Mouse (Mus musculus) stomach, embryonic 15.5 days (tissue): ENCODE data around the gene Jmjd6. TPM values are rescaled to one million over a fixed set of nuclear protein-coding genes. Genes with fewer than 3 reads are reported as not detected.
"Not testable (repeated sequence)": the region's sequence is repeated elsewhere in the genome, so short reads cannot be mapped to it uniquely, and the experiment has no call there.

Source experiments
- ATAC-seq: fragments of 200-750 bp; cut with Nextera tagmentation; 2 replicates; pipeline ENCODE4 v1.8.0; 2017; ENCODE audit warnings: low read depth, moderate number of reproducible peaks, moderate TSS enrichment; ENCODE audit not compliant: insufficient read depth, low FRiP score
- H3K27ac ChIP-seq: fragments of 300-500 bp; sonication (generic); 2 replicates; pipeline ENCODE4 v1.5.1; 2015; ENCODE audit warnings: mild to moderate bottlenecking, inconsistent platforms
- H3K27me3 ChIP-seq: fragments of 300-500 bp; sonication (generic); replicated peaks from 2 replicates; pipeline ENCODE4 v1.6.1; 2015; ENCODE audit warnings: inconsistent platforms
- H3K36me3 ChIP-seq: fragments of 300-500 bp; sonication (generic); 2 replicates; pipeline ENCODE4 v1.6.1; 2015; ENCODE audit warnings: inconsistent platforms
- H3K4me1 ChIP-seq: fragments of 300-500 bp; sonication (generic); 2 replicates; pipeline ENCODE4 v1.6.1; 2015; ENCODE audit warnings: inconsistent platforms
- H3K4me2 ChIP-seq: fragments of 300-500 bp; sonication (generic); 2 replicates; pipeline ENCODE4 v1.6.1; 2015; ENCODE audit warnings: mild to moderate bottlenecking, inconsistent platforms
- H3K4me3 ChIP-seq: fragments of 300-500 bp; sonication (generic); replicated peaks from 2 replicates; pipeline ENCODE4 v1.5.1; 2015; ENCODE audit warnings: inconsistent platforms
- H3K9ac ChIP-seq: fragments of 300-500 bp; sonication (generic); 2 replicates; pipeline ENCODE4 v1.6.1; 2015; ENCODE audit warnings: inconsistent platforms
- H3K9me3 ChIP-seq: fragments of 300-500 bp; sonication (generic); 2 replicates; pipeline ENCODE4 v1.6.1; 2016; ENCODE audit warnings: inconsistent platforms
- WGBS: fragments of 180-500 bp; shearing (Covaris S2); methylation state at CpG from one replicate; pipeline ENCODE4 v1.1.7; 2015; 5-methylcytosine and 5-hydroxymethylcytosine counted together
- polyA plus RNA-seq: library from polyadenylated mRNA; unstranded; fragments of >200 nt; fragmentation: Nextera tagmentation; extraction: Ambion mirVana; gene quantifications from 2 replicates; pipeline ENCODE4 v1.2.1, GENCODE M21; 2015

Jmjd6 gene
- polyA plus RNA-seq, 1 experiment from 2014 or later: 76.3 TPM

DNA sequence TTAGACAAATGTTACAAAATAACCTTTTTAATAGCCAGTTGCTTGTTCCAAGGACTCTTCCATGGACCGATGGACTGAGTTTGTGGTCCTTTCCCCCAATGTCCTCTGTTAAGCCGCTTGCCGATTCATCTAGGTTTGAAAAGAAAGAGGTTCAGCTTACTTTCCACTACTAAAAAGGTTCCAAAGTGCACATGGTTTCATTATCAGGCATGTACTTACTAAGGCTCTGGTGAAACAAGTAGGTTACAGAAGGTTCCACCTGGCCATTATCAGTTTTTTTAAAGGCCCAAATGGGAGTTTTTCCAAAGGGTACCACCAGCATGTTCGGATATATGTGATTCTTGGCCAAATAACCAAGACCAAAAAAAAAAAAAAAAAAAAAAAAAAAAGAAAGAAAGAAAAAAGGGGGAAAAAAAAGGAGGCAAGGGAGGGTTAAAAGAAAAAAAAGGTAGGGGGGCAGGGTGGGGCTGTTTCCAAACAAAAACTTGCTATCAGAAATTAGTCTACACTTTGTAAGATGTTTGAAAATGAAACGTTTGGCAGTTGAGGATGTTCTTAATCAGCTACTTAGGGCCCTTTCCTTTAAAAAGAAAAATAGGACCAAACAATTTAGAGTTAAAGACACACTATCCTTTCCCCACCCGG is 7.7 kb upstream of the Jmjd6 start:
- no peaks in the 10 kb centered on the region for H3K27me3 ChIP-seq
- WGBS: 23% methylated on average over 6 of the region's 6 CpGs
- peaks cover 14% of the 10 kb centered on the region; the same call in 1 of the 2 replicates for H3K36me3 ChIP-seq
- H3K4me3 ChIP-seq: peak overlapping the region; percentile 92
- H3K27ac ChIP-seq: peak overlapping the region; percentile 28; the same call in 1 of the 2 replicates
- ATAC-seq: no peak
- peak overlapping the region; percentile 68 for H3K4me2 ChIP-seq
- H3K9me3 ChIP-seq: no peaks in the 10 kb centered on the region
- peak overlapping the region; percentile 90 for H3K9ac ChIP-seq
- peaks cover 5% of the 10 kb centered on the region; the same call in 1 of the 2 replicates for H3K4me1 ChIP-seq

DNA sequence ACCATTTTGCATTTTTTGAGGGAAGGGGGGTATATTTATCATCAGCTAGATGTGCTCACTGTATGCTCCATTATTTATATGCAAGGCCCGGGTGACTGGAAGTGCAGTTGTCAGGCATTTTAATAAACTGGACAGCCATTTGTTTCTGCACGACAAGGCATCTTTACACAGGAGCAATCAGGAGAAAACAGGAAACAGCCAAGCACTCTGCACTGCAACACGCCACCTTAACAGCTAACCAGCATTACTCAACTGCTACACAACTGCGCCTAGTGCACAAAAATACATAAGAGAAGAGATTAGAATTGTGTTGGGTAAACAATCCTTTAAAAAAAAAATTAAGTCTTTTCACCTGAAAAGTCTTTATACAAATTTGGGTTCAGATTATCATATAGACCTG is 6.8 kb upstream of the Jmjd6 start:
- Histone ChIP-seq H3K4me2 (peak overlapping the region; percentile 68), H3K4me3 (no peak overlapping the region; the same call in 1 of the 2 replicates), H3K9me3 (no peaks in the 10 kb centered on the region), H3K9ac (no peak overlapping the region), H3K36me3 (peaks cover 14% of the 10 kb centered on the region; the same call in 1 of the 2 replicates), H3K27me3 (no peaks in the 10 kb centered on the region), H3K27ac (no peak overlapping the region), H3K4me1 (peaks cover 5% of the 10 kb centered on the region; the same call in 1 of the 2 replicates)
- WGBS: 23% methylated on average over 4 of the region's 4 CpGs
- no peak for ATAC-seq

DNA sequence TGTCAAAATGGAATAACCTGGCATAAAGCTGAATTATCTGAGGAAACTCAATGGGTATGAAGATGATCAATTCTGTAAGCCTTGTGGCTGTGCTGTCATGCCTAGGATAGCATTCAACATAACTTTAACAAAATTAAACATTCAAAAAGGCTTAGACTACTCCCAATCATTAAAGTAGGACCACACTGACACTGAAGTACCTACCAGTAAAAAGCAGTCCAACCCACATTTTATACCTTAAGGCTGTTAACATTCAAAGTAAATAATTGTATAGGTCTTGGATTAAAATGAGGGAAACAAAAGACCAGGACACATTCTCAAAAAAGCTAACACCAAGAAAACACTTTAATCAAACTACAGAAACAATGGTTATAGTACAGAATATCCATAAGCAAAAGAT is 6.3 kb upstream of the Jmjd6 start:
- Histone ChIP-seq H3K27ac (no peak overlapping the region), H3K9me3 (no peaks in the 10 kb centered on the region), H3K4me2 (no peak overlapping the region), H3K4me1 (peaks cover 6% of the 10 kb centered on the region; the same call in 1 of the 2 replicates), H3K36me3 (peaks cover 14% of the 10 kb centered on the region; the same call in 1 of the 2 replicates), H3K27me3 (no peaks in the 10 kb centered on the region), H3K9ac (no peak overlapping the region), H3K4me3 (no peak overlapping the region)
- no peak for ATAC-seq

DNA sequence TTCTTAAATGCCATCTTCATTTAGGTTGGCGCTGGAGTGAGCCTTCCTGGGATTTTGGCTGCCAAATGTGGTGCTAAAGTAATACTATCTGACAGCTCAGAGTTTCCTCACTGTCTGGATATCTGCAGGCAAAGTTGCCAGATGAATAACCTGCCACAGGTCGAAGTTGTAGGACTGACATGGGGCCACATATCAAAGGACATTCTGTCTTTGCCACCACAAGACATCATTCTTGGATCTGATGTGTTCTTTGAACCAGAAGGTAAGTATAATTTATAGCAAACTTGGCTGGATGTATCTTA is 5.6 kb upstream of the Jmjd6 start:
- not testable (repeated sequence) for H3K27ac ChIP-seq, H3K4me2 ChIP-seq, H3K27me3 ChIP-seq, H3K9me3 ChIP-seq, H3K4me3 ChIP-seq, ATAC-seq, H3K9ac ChIP-seq
- peaks cover 14% of the 10 kb centered on the region; the same call in 1 of the 2 replicates for H3K36me3 ChIP-seq
- 80% methylated on average over 2 of the region's 2 CpGs for WGBS
- 0 out of 2 replicates have a peak, but pooled peaks cover 12% of the 10 kb centered on the region for H3K4me1 ChIP-seq

DNA sequence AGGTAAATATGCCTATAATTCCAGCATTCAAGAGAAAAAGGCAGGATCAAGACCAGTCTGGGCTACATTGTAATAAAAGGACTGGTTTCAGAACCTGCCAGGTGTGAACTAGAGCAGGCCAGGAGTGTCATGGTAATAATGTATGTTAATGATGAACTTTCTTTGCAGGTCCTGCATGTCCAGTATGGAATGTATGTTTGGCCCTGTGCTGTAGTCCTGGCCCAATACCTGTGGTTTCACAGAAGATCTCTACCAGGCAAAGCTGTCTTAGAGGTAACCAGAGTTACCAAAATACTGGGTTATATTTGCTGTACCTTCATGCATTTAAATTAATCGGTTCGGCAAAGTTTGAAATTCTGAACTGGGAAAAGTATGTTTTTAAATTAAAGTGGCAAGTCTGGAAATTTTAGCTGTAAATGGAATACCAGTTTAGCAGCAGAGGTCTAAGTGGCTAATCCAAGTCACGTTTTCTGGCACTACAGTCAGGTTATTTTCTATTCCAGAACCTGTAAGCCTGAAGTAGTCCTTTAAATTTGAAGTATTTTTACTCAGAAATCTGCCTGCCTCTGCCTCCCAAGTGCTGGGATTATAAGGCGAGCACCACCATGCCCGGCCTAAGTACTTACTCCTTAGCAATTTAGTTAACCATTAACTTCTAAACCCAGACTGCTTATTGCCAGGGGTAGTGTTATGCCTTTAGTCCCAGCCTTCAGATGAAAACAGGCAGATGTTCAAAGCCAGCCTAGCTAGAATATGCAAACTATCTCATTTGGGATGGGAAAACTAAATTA is 5.0 kb upstream of the Jmjd6 start:
- Histone ChIP-seq H3K27me3 (no peaks in the 10 kb centered on the region), H3K27ac (no peak overlapping the region), H3K4me3 (no peak overlapping the region), H3K36me3 (peaks cover 14% of the 10 kb centered on the region; the same call in 1 of the 2 replicates), H3K9ac (no peak overlapping the region), H3K4me2 (no peak overlapping the region), H3K4me1 (0 out of 2 replicates have a peak, but pooled peaks cover 12% of the 10 kb centered on the region), H3K9me3 (no peaks in the 10 kb centered on the region)
- ATAC-seq: no peak
- WGBS: 74% methylated on average over 5 of the region's 5 CpGs

DNA sequence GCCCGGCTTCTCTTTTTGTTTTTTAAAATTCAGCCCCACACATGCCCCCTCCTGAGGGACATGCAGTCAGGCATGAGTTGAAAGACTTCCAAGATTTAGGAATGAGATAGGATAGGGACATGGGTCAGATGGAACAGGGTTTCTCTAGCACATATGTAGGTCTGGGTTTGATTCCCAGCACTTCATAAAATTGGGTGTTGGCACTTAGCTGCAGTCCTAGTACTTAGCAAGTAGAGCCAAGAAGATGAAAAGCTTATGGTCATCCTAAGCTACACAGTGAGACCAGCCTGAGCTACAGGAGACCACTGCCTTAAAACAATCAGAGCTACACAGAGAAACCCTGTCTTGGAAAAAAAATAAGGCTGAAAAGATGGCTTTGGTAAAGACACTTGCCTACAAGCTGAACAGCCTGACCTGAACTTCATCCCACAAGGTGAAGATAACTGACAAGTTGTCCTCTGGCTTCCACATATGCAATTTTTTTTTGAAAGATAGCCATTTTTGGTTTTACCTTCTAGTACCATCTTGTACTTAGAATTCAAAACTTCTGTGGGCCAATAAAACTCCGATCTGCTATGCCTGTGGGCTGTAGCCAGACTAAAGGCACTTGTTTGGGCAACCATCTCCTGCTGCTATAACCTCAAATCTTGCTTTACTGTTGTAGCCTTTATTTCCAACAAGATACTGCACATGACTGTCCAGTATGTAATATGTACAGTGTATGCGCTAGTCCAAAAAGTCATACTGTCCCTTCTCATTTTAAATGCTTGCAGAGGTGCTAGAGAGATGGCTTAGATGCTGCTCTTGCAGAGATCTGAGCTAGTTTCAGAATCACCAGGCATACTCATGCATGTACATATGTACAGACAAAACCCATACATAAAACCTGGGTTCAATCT is 4.2 kb upstream of the Jmjd6 start:
- no peak overlapping the region for H3K4me2 ChIP-seq
- H3K27me3 ChIP-seq: no peaks in the 10 kb centered on the region
- H3K4me3 ChIP-seq: no peak overlapping the region
- H3K9me3 ChIP-seq: no peaks in the 10 kb centered on the region
- H3K4me1 ChIP-seq: 0 out of 2 replicates have a peak, but pooled peaks cover 12% of the 10 kb centered on the region
- H3K9ac ChIP-seq: no peak overlapping the region
- H3K36me3 ChIP-seq: peaks cover 14% of the 10 kb centered on the region; the same call in 1 of the 2 replicates
- 85% methylated on average over 3 of the region's 3 CpGs for WGBS
- peak overlapping the region; percentile 18; the same call in 1 of the 2 replicates for H3K27ac ChIP-seq
- no peak for ATAC-seq

DNA sequence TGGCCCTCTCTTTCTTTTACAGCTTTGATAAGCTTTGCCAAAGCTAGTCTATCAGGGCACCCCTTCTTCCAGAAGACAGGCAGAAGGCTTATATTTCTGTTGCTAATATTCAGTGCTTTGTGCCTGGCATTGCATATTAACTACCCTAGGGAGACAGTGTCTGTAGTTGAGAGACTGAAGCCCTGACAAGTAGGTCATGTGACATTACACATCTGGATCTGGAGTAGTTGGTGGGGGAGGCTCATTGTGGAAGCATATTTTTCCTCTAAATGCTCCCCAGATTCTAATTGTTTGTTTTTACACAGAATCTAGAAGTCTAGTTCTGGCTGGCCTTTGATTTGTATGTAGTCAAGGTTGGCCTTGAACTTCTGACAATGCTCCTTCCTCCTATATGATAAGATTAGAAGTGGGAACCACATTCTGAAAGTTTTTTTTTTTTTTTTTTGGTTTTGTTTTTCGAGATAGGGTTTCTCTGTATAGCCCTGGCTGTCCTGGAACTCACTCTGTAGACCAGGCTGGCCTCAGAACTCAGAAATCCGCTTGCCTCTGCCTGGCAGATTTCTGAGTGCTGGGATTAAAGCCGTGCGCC is 3.4 kb upstream of the Jmjd6 start:
- Histone ChIP-seq H3K27me3 (no peaks in the 10 kb centered on the region), H3K36me3 (peaks cover 14% of the 10 kb centered on the region; the same call in 1 of the 2 replicates), H3K4me3 (no peak overlapping the region), H3K27ac (peak overlapping the region; percentile 18; the same call in 1 of the 2 replicates), H3K4me1 (0 out of 2 replicates have a peak, but pooled peaks cover 12% of the 10 kb centered on the region), H3K9me3 (no peaks in the 10 kb centered on the region), H3K4me2 (no peak overlapping the region), H3K9ac (no peak overlapping the region)
- ATAC-seq: no peak
- 75% methylated on average over 4 of the region's 4 CpGs for WGBS

DNA sequence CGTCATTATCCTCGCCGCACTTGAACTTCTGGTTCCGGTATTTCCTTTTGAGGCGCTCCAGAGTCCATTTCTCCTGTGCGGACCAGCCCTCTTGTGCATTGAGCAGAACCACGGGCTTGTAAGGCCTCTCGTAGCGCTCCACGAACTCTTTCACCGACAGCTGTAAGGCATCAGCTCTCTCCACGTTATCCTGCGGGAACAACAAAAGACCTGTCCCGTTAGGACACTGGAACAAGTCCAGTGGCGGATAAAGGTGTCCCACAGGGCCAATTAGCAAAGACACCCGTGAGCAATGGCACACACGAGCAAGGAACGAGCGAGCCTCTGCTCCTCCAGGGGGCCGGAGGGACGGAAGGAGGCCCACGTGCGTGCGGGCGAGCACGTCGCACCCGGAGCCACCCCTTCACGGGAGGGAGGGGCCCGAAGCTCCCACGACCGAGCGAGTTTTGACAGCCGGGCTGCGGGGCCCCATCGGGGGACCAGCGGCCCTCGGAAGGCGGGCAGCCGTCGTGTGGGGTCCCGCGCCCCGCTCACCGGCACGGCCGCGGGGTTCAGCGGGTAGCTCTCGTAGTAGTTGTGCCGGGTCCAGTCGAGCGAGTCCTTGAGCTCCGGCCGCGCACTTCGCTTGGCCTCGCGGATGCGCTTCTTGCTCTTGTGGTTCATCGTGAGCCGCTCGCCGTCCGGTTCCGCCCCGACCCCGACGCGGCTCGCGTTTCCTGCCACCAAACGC is 553 bp downstream of the Jmjd6 start:
- under 1% methylated on average over 71 of the region's 73 CpGs for WGBS
- no peaks in the 10 kb centered on the region for H3K9me3 ChIP-seq
- peak overlapping the region; percentile 99 for H3K27ac ChIP-seq
- peaks cover 33% of the 10 kb centered on the region for H3K36me3 ChIP-seq
- H3K27me3 ChIP-seq: no peaks in the 10 kb centered on the region
- peak overlapping the region; percentile 80 for H3K4me3 ChIP-seq
- peak overlapping the region; percentile 78 for H3K9ac ChIP-seq
- ATAC-seq: peak; percentile 66
- H3K4me1 ChIP-seq: peaks cover 34% of the 10 kb centered on the region
- peak overlapping the region; percentile 78 for H3K4me2 ChIP-seq

DNA sequence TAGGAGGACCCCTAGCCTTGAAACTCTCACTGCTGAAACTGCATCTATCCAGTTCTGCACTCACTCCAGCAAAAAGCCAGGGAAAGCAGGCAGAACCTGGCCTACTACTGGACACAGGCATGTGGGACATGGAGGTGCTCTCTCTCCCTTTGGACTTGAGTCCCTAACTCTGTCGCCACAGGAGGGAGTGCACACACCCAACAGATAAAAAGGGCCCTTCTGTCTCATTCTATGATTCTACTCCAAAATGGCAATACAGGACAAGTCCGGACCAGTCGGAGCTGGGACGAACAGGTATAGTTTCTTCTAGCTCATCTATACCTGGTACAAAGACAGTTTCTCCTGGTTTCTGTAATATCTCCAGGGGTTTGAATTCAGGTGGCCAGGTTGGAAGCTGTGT is 2.5 kb downstream of the Jmjd6 start:
- H3K9me3 ChIP-seq: no peaks in the 10 kb centered on the region
- no peak for ATAC-seq
- H3K36me3 ChIP-seq: peaks cover 52% of the 10 kb centered on the region
- peak overlapping the region; percentile 80 for H3K4me3 ChIP-seq
- no peak overlapping the region for H3K27ac ChIP-seq
- H3K4me1 ChIP-seq: peaks cover 31% of the 10 kb centered on the region
- H3K9ac ChIP-seq: no peak overlapping the region; the same call in 1 of the 2 replicates
- H3K4me2 ChIP-seq: peak overlapping the region; percentile 78
- no peaks in the 10 kb centered on the region for H3K27me3 ChIP-seq
- WGBS: 77% methylated on average over 4 of the region's 4 CpGs

DNA sequence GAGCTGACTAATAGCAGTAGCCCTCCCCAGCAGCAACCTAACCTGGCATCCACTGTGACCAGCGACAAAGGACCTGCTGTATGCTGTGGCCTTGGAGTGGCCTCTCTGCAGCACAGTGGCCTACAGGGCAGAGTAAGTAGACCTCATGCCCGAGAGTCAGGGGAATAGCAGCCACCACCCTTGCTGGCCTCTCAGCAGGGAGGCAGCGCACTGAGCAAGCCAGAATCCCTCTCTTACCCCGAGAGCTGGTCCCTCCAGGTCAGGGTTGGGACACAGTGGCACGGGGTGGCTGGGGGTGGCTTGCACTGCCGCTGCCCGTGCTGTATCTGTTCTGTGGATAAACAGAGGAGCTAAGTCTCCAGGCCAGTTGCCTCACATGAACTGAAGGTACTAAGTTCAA is 3.6 kb downstream of the Jmjd6 start:
- no peaks in the 10 kb centered on the region for H3K27me3 ChIP-seq
- H3K9me3 ChIP-seq: no peaks in the 10 kb centered on the region
- no peak overlapping the region for H3K27ac ChIP-seq
- peaks cover 30% of the 10 kb centered on the region for H3K4me1 ChIP-seq
- 0 out of 2 replicates have a peak overlapping the region, but pooled peaks have one; percentile 8 for H3K4me2 ChIP-seq
- H3K9ac ChIP-seq: no peak overlapping the region
- H3K36me3 ChIP-seq: peaks cover 64% of the 10 kb centered on the region
- H3K4me3 ChIP-seq: 0 out of 2 replicates have a peak overlapping the region, but pooled peaks have one; percentile 3
- no peak for ATAC-seq
- 82% methylated on average over 7 of the region's 7 CpGs for WGBS

DNA sequence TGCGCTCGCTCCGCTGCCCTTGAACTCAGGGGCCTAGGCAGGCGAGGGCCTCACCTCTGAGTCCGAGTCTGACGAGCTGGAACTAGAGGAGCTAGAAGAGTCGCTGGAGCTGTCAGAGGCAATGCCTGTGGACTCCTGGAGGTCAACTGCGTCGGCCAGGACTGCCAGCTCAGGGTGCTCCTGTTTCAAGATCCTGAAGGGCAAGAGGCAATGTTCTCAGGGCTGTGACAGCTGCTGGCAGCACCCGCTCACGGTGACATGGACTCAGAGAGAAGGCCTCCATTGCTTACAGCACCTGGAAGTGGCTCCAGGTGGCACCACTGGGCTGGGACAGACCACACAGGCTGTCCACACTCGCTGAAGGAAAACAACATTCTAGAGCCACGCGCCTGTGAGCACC is 4.3 kb downstream of the Jmjd6 start:
- Histone ChIP-seq H3K27me3 (no peaks in the 10 kb centered on the region), H3K36me3 (peaks cover 70% of the 10 kb centered on the region), H3K9ac (no peak overlapping the region), H3K4me3 (no peak overlapping the region), H3K4me1 (peaks cover 25% of the 10 kb centered on the region), H3K9me3 (no peaks in the 10 kb centered on the region), H3K4me2 (no peak overlapping the region), H3K27ac (no peak overlapping the region)
- ATAC-seq: no peak
- 79% methylated on average over 14 of the region's 14 CpGs for WGBS
